Mouse (Mus musculus): ENCODE data around the gene Snx8. TPM values are rescaled to one million over a fixed set of nuclear protein-coding genes. Genes with fewer than 3 reads are reported as not detected.

Gene Snx8
- total RNA-seq (2021), result 10 to 100 TPM; 11.4 to 11.6 TPM

DNA sequence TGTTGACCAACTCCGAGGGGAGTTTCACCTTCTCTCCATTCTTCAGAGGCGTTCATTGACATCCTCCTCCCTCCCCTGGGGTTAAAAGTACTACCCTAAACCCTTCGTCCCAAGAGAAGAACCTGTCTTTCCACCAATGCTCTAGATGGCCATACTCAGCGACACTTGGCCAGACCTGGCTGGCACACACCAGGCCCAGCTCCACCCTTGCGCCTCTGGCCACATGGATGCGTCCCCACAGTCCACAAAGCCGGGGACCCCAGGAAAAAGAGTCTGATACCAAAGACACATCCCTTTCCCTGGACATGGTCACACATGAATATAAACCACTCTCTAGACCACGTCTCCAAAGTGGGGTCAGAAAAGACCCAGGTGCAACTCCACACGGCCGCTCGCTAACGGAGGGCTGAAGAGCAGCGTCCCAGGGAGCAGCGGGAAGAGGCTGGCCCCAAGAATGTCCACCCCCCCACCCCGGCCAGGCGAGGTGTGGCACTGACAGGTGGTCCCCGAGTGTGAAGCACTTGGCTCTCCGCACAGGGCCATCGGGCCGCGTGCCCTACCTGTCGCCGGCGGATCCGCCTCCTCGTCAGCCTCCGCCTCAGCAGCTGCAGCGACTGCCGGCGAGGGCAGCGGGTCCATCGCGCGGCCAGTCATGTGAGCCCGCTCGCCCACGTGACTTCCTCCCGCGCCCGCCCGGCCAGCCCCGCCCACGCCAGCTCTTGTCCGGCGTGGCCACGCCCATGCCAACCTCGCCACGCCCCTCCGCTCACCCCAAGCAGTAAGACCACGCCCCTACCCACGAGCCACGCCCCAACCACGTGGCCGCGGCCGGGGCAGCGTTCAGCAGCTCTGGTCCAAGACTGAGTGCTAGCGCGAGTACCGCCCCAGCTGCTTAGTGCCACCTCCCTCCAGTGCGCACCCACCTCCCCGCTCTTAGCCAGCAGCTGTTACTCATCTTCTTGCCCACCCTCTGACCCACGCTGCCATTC lies at the start of gene Snx8:
Gene Snx8, minus strand, starts transcription at position 675 of the 989 bp plus-strand sequence.
- DNase-seq, result peak; percentile 83 to 86

DNA sequence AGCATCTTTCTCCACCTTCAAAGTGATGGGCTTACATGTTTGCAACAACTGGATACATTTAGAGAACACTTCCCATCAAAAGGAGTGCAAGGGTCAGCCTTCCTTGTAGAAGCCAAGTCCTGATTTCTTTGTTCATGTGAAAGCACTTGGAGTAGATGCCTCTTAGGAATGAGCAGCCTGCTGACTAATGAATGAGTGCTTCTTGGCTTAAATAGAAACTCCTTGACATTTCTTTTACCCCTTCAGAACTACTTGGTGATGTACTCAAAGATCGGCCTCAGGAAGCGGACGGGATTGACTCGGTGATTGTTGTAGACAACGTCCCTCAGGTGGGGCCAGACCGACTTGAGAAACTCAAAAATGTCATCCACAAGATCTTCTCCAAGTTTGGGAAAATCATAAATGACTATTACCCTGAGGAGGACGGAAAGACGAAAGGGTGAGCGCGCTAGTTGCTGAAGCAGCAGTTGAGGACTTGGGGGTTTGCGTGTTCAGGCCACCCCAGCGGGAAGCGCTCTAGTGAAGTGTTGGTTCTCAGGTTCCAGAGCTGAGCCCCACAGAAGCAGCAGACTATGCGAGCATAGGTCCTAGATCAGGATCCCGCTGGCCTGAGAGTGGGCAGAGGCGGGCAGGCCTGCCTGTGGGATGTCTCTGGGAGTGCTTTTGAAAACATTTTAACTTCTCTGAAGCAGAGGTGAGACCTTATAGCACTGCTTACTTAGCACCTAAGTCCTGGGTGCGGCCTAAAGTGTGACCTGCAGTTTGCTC lies 36.1 kb upstream of the Snx8 start:
- DNase-seq, result no peak

DNA sequence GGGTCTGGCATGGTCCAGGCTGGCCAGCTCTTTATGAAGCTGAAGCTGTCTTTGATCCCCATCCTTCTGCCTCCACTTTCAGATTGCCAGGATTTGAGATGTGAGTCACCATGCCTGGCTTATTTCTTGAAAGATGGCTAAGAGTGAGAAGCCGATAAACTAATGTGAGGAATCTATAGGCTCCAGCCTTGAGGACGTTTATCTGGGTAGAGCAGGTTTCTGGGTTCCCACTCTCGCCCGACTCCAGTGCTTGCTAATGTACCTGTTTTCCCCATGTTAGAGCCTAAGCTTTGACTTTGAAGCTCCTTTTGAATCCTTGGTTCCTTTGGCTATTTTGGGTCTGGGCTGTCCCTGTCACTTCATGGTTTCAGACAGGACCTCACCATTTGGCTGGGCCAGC lies 31.6 kb upstream of the Snx8 start:
- no peak for DNase-seq

DNA sequence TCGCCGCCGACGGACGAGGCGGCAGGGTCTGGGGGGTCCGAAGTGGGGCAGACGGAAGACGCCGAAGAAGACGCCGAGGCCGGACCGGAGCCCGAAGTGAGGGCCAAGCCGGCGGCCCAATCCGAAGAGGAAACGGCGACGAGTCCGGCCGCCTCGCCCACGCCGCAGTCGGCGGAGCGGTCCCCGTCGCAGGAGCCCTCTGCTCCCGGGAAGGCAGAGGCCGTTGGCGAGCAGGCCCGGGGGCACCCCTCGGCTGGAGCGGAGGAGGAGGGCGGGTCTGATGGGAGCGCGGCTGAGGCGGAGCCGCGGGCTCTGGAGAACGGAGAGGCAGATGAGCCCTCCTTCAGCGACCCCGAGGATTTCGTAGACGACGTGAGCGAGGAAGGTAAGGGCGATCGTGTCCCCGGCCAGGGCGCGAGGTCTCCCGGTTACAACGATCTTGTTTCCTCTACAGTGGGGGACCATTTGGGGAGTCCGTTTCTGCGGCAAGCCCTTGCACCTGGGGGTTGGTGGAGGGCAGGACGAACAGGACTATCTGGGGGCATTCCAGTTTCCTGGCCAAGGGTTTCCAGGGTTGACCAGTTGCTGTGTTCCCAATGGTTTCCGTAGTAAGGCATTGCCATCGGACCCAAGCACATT lies 30.5 kb upstream of the Snx8 start:
- no peak for DNase-seq

DNA sequence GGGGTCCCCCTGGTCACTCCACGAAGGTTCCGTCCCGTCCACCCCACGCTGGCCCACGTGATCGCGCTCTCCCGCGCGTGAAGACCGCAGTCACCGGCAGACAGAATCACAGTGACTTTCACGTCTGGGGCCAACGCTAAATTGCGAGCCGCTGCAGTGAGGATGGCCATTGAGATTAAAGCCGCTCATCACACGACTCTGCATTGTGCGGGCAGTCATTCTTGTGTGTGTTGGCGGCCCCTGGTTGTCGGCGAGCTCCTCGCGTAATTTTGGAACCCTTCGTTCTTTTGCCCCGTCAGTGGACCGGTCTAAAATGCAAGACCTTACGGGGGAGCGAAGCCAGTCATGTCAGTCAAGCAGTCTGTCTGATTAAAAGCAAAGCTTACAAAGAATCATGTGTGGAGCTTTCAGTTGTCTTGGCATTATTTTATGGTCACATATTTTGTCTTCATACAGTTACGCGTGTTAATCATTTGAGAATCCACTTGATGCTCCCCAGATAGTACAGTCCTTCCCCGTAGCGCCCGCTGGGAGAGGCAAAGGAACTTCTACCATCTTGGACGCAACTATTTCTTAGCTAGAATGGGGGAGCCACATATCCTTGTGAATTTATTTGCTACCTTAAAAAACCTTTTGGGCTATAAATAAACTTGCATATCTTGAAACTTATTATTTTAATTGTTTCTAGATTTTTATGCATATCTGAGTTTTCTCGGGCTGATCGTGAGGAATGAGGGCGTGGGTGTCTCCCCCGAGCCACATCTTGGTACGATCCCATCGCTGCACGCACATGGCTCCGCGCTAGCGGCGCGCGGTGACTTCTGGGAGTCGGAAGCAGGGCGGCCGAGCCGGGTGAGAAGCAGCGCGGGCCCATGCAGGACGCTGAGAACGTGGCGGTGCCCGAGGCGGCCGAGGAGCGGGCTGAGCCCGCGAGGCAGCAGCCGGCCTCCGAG lies 29.7 kb upstream of the Snx8 start, which contains the start of gene Eif3b:
Gene Eif3b, plus strand, starts transcription at position 840 of the 953 bp plus-strand sequence.
- DNase-seq, result peak; percentile 89 to 90

DNA sequence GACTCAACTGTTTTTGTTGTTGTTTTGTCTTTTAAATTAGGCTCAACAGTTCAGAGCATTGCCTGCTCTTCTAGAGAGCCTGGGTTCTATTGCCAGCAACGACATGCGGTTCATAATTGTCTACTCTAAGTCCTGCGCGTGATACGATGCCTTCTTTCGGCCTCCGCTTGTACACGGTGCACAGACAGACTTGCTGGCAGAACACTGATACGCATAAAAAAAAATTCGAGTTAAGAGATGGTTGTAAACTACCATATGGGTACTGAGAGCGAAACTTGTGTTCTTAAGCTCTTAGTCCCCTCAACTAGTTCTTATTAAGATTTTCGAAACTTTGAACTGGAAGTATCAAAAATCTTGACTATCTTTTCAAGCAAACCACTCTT lies 29.0 kb upstream of the Snx8 start:
- peak; percentile 4 to 17 for DNase-seq

DNA sequence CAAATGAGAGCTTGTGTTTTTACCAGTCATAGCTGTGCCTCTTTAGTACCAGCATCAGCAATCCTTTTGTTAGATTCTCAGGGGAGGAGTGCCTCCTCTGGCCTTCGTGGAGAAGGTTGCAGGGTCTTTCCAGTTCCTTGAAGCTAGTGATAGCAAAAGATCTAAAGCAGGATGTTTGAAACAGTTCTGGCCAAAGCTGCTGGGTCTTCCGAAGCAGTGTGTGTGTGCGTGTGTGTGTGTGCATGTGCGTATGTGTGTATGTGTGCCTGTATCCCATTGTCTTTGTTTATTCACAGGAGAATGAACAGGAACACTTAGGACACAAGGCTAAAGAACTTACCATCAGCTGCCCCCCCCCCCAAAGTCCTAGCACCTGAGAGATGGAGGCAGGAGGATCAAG lies 25.6 kb upstream of the Snx8 start:
- DNase-seq, result no peak

DNA sequence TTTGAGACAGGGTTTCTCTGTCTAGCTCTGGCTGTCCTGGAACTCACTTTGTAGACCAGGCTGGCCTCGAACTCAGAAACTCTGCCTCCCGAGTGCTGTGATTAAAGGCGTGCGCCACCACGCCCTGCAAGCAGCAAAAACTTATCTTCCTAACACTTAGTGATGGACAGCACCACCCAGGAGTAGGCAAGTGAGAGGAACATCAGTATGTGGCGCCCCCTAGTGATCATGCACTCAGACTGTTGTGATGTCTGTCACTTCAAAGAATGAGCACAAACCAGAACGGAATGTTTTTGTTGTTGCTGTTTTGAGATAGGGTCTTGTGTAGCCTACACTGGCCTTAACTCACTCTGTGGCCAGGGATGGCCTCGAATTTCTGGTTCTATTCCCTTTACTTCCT lies 22.3 kb upstream of the Snx8 start:
- peak; percentile 31 to 35 for DNase-seq

DNA sequence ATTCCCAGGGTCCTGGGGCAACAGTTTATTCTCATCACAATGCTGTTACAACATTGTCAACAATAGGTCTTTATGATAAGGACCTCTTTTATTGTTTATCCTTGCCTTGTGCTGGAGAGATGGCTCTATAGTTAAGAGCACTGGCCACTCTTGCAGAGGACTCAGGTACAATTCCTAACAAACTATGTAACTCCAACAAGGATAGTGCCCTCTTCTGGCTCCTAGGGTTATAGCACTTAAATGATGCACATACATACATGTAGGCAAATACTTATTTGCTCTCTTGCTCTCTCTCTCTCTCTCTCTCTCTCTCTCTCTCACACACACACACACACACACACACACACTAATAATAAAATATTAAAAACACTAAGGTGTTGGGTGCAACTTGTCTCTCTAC lies 19.7 kb upstream of the Snx8 start:
- DNase-seq, result no peak

DNA sequence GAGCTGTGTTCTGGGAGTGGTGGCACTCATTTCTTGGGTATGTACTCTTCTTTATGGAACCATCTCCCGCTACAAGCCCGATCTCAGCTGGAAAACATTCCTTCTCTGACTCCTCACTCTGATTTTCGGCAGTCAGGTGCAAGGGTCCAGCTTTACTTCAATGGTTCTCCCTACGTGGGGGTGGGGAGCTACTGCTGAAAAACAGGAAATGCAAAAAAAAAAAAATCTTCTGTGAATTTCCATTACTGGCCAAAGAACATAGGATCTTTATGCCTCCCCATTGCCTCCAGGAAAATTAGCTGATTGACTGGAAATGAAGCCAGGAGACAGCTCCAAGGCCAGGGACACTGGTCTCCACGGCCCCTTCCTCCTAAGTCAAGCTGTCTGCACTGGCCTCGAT lies 17.6 kb upstream of the Snx8 start:
- DNase-seq, result no peak

DNA sequence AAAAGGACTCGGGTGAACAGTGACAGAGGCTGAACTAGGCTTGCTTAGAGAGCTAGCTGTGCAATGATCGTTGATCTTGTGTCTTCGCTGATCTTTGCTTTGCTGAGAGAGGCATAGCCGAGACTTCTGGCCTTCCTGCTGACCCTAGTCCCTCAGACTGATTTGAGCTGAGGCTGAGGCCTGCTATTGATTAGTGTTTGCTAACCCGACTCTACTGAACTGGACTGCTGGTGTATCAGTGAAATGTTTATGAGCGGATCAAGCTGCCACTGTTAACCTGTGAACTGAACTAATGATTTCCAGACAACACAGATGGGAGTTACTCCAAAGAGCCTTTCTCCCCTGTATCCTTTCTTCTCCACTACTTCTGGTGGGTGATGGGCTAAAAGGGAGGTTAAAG lies 16.1 kb upstream of the Snx8 start:
- no peak for DNase-seq

DNA sequence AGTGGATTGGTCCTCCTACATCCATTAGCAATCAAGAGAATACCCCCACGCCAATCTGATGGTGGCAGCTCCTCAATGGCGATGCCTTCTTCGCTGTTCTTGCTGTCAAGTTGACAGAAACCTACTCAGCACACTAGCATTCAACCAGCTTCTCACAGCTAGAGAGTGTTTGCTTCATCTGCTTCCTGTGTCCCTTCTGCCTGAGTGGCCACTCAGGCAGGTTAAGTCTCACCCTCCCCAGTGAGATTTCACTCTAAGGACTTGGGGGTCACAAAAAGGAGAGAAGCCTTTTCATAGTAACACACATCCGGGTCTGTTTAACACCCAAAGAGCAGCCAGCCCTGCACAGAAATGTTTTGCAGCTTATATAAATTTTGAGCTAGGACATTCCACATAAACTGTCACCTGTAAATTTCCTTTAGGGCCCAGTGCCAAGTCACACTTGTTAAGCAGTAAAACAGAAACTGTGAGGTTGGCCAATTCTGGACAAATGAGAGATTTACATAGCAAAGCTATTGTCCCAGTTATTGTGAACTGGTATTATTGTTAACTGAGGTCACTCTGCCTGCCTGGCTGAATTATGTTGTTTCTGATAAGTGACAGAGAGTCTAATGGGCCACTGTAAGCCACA lies 13.7 kb upstream of the Snx8 start:
- no peak for DNase-seq

DNA sequence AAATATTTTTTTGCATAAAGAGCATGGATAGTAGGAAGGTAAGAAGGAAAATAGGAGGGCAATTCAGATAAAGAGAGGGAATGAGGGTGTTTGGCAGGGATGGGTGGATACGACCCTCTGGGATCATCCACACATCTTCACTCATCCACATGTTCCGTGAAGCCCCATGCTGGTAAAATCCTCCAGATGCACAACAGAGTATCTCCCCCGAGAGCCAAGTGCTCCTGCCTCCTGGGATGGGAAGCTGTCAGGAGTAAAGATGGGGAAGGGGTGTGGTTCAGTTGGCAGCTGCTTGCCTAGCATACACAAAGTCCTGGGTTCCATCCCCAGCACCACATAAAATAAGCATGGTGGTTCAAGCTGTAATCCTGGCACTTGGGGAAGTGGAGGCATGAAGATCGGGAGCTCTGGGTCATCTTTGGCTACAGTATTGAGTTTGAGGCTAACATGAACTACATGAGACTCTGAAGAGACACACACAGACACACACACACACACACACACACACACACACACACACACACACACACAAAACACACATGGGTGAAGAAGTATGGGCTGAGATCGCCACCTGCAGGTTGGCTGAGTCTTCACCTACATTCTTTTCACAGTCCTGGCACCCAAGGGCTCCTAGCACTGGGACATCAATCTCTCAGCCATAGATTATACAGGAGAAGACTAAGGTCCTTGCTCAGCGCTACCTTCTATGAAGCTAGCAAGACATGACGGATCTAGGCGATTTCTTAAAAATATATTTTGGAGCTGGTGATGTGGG lies 7.3 kb upstream of the Snx8 start:
- no peak for DNase-seq

DNA sequence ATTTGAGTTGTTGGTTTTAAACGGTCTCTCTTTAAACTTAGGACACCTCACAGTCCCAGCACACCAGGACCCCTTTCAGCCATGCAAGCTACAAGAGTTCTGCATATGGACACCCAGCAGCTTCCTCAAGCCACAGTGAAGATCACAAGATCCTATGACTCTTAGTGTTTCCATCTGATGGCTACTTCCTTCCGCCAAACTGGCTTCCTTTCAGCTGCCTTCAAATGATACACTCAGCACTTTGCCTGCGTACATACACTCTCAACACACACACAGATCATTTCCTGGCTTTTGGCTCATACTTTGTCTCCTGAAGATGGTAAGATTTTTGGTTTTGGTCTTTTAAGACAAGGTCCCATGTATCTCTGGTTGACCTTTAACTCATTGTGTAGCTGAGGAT lies 3.6 kb upstream of the Snx8 start:
- DNase-seq, result no peak

DNA sequence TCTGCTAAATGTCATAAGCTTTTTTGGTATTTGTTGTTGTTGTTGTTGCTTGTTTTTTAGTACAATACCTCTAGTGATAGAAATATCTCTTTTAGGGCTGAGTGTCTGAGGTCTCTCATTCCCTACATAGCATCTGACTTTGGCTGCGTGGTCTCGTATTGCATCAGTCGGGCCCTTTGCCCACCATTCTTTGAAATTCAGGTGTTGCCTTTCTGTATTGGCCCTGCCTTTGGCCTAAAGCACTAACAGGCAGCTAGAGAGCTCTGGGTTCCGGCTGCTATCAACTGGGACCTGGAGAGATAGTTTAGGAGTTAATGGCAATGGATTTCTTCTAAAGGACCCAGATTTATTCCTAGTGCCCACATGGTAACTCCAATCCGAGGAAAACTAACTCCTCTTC lies 2.9 kb upstream of the Snx8 start:
- DNase-seq, result no peak

DNA sequence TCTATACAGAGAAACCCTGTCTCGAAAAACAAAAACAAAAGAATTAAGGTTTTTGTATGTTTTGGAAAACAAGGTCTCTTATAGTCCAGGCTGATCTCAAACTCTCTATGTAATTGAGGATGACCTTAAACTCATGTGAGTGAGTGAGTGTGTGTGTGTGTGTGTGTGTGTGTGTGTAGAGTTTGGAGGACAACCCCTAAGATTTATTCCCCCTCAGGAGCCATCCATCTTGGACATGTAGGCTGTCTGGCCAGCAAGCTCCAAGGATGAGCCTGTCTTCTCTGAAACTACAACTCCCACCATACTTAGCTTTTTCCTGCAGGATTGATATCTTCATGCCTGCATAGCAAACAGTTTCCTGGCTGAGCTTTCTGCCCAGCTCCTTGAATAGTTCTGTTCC lies 2.4 kb upstream of the Snx8 start:
- DNase-seq, result no peak

DNA sequence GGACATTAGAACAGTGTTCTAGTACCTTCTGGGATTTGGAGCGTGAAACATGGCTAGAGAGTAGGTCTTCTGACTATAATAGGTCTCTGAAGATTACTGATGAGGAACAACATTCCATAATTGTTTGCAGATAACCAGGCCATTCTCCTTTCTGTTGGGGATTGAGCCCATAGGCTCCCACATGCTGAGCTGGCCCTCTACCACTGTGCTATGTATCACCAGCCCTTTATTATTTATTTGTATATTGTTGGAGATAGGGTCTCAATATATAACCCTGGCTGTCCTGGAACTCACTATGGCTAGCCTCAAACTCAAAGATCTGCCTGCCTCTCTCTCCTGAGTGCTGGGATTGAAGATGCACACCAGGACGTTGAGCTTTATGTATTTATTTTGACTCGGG lies 585 bp upstream of the Snx8 start:
- DNase-seq, result no peak

DNA sequence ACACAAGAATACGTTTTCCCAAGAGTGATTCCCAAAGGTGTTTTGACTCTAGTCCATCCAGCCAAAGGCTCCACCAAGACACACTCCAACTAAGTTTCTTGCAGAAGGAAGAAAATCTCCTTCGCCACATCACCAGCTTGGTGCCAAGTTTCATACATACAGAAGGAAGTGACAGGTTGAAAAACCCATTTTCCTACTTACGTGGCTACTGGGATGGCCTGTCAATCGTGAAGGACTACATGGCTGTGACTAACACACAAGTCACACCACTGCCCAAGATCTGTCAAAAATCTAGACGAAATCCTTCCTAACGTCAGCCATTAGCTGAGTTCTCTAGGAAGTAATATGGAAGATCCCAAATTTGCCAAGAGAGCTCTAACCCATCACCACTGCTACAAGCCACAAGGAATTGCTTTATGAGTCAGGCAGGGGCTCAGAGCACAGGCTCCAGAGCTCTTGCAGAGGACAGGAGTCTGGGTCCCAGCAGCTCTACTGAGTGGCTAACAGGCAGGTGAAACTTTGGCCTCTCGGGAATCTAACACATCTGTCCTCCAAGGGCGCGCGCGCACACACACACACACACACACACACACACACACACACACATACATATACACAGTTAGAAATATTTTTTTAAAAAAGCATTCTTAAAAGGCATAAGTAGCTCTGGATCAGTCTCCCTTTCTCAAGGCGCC lies 1.1 kb downstream of the Snx8 start:
- no peak for DNase-seq

DNA sequence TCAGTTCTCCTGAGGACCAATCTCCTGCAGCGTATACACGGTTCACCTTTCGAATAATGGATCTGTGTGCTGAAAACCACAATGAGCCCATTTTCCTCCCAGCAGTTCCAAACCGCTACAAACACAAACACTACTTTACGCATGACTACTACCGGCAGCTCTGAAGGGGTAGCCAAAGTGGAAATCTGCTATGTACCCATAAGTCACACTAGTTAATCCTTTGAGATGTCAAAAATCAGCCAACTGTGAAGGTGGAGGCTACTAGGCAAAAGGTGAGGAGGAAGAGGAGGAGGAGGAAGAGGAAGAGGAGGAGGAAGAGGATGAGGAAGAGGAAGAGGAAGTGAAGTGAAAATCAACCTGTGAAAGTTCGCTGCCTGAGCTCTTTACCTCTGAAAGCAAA lies 1.8 kb downstream of the Snx8 start:
- DNase-seq, result no peak

DNA sequence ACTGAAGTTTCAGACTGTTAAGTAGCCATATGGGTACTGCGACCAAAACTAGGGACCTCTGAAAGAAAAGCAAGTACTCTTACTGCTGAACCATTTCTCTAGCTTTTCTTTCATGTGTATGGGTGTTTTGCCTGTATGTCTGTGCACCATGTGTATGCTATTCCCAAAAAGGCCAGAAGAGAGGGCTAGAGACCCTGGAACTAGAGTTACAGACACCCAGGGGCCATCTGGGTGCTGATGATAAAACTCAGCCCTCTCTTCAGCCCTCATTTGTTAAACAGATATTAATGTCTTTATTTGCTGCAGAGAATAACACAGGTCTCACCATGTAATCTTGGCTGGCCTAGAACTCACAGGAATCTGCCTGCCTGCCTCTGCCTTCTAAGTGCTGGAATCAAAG lies 4.6 kb downstream of the Snx8 start:
- DNase-seq, result no peak
